Mouse (Mus musculus) layer of hippocampus, adult 2 months (tissue): ENCODE measurements around the gene Rab3gap2. TPM values are rescaled to one million over a fixed set of nuclear protein-coding genes. Genes with fewer than 3 reads are reported as not detected.

ENCODE experiments used
- DNase-seq, 2 experiments: peaks; one replicate each; pipeline ENCODE4 v3.0.0; 2022; ENCODE audit warnings: low spot score in 2 of 2
- H3K27ac ChIP-seq: fragments of 200-600 bp; 2 replicates; pipeline ENCODE4 v1.8.1; 2022
- H3K4me3 ChIP-seq: fragments of 200-600 bp; 2 replicates; pipeline ENCODE4 v1.8.1; 2022; ENCODE audit warnings: mild to moderate bottlenecking
- CTCF ChIP-seq: fragments of 200-600 bp; conservative IDR thresholded peaks from 2 replicates; pipeline ENCODE4 v1.8.1; 2022; ENCODE audit warnings: antibody characterized with exemption, mild to moderate bottlenecking, moderate library complexity
- microRNA-seq, 2 experiments: library from miRNA; unstranded; fragments of <30 nt; microRNA quantifications; one replicate each; pipeline ENCODE4 v1.2.0; 2021
- total RNA-seq, 2 experiments: library from RNA; stranded (reverse); gene quantifications; 2 replicates each; pipeline ENCODE4 v1.2.3; 2021

Rab3gap2 gene
- total RNA-seq, 2 experiments from 2014 or later = 65.8 to 70.8 TPM

- peak within 1 kb of the TSS; percentile 68 for H3K4me3 ChIP-seq
- TF ChIP-seq CTCF = no peak
- peak within 1 kb of the TSS; percentile 94 for H3K27ac ChIP-seq
- DNase-seq = peak; percentile 89 to 92
These were observed 128.1 kb downstream of the Rab3gap2 start, which contains the start of gene Bpnt1 for GRCm38 (mm10) chr1:185331983-185332430. Bpnt1 (plus strand) TSS chr1:185332149.

- Histone ChIP-seq H3K4me3 (no peak overlapping the region), H3K27ac (no peak overlapping the region)
- no peak for DNase-seq
- no peak for TF ChIP-seq CTCF
These were observed 129.7 kb downstream of the Rab3gap2 start for GRCm38 (mm10) chr1:185333651-185334050.

GRCm38 (mm10) chr1:185334136-185334535, 130.2 kb downstream of the Rab3gap2 start:
- Histone ChIP-seq H3K4me3 (no peak overlapping the region), H3K27ac (no peak overlapping the region)
- no peak for TF ChIP-seq CTCF
- DNase-seq = no peak

GRCm38 (mm10) chr1:185335231-185335765, 131.4 kb downstream of the Rab3gap2 start:
- DNase-seq = no peak
- Histone ChIP-seq H3K27ac (no peak overlapping the region), H3K4me3 (no peak overlapping the region)
- no peak for TF ChIP-seq CTCF

Small RNAs within 50 kb of the gene (microRNA-seq; reads per million reads assigned to microRNA genes)
- gene Mir194-1 (0.18 to 0.32 reads per million in 2 experiments), gene Mir215 (0.18 to 0.32 reads per million in 2 experiments), gene Mir664 (164 to 165 reads per million in 2 experiments)

Other genes with a start within 250 kb of the Rab3gap2 start
- gene Mark1, start 204.5 kb upstream of the Rab3gap2 start, total RNA-seq = 10 to 100 TPM; 49.4 to 51.6 TPM
- 10 to 100 TPM; 29.9 to 34.3 TPM for gene Iars2, start 125.3 kb downstream of the Rab3gap2 start, total RNA-seq
- 10 to 100 TPM; 65.2 to 74.8 TPM for gene Bpnt1, start 128.0 kb downstream of the Rab3gap2 start, total RNA-seq
- 10 to 100 TPM; 65.2 to 69.5 TPM for gene Eprs, start 158.9 kb downstream of the Rab3gap2 start, total RNA-seq